Mouse (Mus musculus) spleen, postnatal 4 days (tissue): ENCODE results near the gene Cxcl9.

Experiments used
- DNase-seq, 2 experiments: peaks; one replicate each; pipeline ENCODE4 v3.0.0; 2022; ENCODE audit warnings: low spot score in 2 of 2

Cxcl9 gene

DNA sequence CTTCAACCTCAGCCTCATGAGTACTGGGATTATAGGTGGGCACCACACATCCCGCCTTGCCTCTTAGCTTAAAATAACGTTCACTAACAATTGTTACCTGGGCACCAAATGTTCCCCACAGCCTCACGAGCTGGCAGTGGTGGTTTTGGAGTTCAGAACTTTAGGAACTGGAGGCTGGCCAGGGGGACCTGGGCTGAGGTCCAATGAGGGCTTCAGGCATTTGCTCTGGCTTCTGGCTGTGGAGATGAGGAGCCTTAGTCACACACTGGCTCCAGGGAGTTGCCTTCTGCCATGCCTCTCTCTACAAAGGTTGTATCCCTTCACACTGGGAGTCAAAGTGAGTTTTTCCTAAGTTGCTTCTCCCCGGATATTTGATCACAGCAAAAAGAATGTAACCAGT is 45.3 kb downstream of the Cxcl9 start:
- no peak for DNase-seq

DNA sequence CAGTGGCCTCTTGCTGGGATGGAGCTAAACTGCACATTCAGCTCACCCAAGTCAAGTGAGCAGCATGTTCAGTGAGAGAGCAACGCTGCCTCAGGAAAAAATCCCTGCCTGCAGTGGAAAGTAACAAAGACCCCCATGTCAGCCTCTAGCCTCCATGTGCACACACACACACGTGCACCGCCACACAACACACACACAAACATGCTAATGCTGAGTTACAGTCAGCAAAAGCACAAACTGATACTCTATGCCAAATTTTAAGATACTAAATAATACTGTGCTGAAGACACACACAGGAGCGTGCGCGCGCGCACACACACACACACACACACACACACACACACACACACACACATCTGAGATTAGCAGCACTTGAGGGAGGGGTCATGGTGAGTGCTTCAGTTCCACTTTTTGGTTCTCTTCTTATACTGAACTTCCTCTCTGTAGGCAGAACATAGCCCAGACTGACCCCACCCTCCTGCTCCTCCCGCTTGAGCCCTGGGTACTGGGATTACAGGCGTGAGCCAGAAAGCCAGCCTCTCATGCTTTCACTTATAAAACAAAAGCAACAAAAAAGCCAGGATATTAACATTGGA is 48.8 kb downstream of the Cxcl9 start:
- peak in 1 of 2 experiments; percentile 45 for DNase-seq

DNA sequence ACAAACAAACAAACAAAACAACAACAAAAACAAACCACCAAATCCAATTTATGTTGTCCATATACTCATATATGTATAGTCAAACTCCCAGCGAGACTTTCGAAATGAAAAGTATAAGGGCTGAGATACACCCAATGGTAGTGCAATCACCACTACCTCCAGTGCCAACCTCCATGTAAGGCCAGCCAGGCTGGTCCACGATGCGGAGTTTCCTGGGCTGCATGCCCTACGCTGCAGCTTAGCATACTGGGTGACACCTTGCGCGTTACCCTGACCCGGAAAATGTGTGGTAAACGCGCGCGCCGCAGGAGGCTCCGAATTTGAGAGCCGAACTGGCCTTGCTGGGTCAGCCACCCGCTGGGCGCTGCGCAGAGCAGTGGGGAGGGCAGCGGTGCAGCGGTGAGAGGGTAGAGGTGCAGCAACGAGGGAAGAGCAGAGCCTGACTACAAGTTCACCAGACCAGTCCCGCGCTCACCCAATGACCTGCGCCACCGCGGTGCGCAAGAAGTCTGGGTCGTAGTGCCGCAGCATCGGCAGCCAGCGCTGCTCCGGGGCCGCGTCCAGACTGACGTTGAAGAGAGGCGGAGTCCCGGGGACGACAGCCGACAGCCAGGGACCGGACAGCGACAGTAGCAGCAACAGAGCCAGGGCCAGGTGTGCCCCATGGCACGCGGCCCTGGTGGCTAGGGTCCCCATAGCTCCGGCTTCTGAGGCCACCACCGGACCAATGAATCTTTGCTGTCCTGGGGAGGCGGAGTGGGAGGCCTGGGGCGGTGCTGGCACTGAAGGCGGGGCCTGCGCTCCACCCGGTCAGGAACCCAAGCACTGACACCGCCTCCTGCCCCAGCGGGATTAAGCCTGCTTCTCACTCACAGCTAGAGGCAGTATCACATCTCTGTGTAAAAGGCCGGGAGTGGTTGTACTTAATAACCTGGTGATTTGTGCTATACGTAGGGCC is 50.2 kb downstream of the Cxcl9 start, which contains the start of gene Naaa:
Naaa (minus strand) TSS at position 734 of the 958 bp plus-strand sequence.
- DNase-seq: peak; percentile 82 to 88
